Mouse (Mus musculus) kidney, postnatal 25 days (tissue): Measurements from ENCODE around the gene Larp1b.
"Not testable (repeated sequence)": the region's sequence is repeated elsewhere in the genome, so short reads cannot be mapped to it uniquely, and the experiment has no call there.

Experiments
- DNase-seq, 2 experiments: peaks; one replicate each; pipeline ENCODE4 v3.0.0; 2021; ENCODE audit warnings: mixed read lengths in 2 of 2

Gene Larp1b

DNA sequence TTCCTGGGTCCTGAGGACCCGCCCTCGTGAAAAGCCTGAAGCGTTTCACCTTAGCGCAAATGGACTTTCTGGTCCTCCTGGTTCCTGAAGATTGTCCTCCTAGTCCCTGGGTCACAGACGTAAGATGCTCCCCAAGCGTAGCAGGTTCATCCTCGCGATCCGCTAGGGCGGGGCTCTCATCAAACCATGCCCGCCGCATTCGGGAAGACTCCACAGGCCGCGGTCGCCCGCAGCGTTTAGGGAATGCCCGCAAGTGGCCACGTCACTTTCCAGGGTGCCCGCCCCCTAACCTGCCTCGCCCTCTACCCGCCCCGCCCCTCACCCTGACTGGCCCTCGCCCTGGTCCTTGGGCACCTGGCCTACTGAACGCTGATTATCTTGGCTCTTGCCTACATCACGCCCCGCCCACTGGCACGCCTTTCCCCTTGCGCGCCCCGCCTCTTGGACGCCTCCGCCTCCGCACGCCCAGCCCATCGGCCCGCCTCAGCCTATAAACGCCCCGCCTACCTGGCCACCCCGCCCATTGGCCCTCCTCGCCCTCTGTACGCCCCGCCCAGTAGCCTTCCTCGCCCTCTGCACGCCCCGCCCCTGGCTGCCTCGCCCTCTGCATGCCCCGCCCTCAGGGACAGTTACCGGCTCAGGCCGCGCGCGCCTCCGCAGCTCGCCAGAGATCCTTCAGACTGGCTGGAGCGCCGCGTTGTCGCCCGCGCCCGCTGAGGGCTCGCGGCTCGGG, at the start of gene Larp1b:
Gene Larp1b (plus strand): TSS at position 659 of the 733 bp plus-strand sequence.
- DNase-seq = peak; percentile 100

GRCm38 (mm10) chr3:40902443-40902842, 47.2 kb upstream of the Larp1b start, which contains the start of gene 1700034I23Rik:
Gene 1700034I23Rik, minus strand, starts transcription at chr3:40902543.
- DNase-seq = not testable (repeated sequence)

GRCm38 (mm10) chr3:40938189-40938588, 11.4 kb upstream of the Larp1b start:
- no peak for DNase-seq

DNA sequence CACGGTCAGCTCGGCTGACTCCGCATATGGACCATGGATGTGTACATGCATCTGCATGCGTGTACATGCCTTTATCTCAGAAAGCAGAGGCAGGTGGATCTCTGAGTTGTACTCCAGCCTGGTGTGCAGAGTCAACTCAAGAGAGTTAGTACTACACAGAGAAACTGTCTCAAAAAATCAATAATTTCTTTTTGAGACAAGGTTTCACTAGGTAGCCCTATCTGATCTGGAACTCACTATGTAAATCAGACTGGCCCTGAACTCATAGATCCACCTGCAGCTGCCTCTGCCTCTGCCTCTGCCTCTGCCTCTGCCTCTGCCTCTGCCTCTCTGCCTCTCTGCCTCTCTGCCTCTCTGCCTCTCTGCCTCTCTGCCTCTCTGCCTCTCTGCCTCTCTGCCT, 11.0 kb upstream of the Larp1b start:
- no peak for DNase-seq

DNA sequence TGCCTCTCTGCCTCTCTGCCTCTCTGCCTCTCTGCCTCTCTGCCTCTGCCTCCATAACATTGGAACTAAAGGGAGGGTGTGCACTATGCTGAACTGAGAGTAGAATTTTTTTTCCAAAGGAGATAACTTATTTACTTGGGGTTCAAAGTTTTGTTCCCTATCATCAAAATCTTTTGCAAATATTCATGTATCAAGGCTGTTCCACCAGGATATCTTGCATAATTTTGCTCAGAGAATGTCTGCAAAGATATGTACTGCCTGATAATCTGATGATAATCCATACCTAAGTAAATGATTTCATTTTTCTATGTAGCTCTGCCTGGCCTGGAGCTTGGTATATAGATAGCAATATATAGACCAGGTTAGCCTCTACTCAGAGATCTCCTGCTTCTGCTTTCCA, 10.6 kb upstream of the Larp1b start:
- DNase-seq = no peak

DNA sequence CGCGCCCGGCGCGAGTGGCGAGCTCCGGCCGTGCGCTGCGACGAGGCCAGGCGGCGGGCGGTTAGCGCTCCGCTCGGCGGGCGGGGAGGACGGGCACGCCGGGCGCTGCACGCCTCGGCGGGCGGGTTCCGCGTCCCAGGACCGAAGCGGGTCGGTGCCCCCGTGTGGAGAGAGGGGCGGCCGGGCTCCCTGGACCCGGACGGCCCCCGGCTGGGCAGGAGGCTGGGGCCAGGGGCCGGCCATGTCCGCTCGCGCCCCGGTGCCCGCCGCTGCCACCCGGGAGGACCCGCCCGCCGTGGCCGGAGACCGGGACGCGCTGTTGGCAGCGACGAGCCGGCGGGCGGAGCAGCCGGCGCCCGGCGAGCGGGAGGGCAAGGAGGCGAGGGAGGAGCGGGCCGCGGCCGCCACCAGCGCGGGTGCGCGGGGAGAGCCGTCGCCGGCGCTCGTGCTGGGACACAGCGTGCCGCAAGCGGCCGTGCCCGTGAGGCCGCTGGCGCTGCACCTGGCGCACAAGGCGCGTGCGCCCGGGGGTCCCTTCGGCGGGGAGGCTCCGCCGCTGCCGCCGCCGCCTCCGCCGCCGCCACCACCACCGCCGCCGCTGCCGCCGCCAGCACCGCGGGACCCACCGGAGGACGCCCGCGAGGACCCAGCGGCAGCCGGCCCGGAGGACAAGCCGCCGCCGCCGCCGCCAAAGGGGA, 424 bp downstream of the Larp1b start:
- peak; percentile 32 to 73 for DNase-seq

- DNase-seq = peak; percentile 72 to 90
Measured at GRCm38 (mm10) chr3:40950601-40951201, 1.1 kb downstream of the Larp1b start.

DNA sequence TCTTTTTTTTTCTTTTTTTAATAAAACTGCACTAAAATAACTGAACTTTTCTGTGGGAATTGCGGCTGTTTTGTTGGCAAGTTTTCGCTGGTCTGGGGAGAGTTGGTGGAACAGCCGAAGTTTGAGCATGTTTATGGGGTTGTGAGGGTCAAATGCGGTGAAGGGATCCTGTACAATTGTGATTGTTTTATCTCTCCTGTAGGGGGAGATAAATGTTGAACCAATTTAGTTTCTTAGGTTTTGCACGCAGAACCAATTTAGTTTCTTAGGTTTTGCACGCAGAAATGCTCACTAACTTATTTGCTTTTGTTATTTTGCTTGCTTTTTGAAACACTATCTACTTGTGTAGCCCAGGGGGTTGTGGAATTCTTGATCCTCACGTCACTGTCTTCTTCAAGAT, 1.7 kb downstream of the Larp1b start:
- peak in 1 of 2 experiments; percentile 7 for DNase-seq

GRCm38 (mm10) chr3:40952606-40953005, 3.0 kb downstream of the Larp1b start:
- DNase-seq = peak; percentile 24 to 46

DNA sequence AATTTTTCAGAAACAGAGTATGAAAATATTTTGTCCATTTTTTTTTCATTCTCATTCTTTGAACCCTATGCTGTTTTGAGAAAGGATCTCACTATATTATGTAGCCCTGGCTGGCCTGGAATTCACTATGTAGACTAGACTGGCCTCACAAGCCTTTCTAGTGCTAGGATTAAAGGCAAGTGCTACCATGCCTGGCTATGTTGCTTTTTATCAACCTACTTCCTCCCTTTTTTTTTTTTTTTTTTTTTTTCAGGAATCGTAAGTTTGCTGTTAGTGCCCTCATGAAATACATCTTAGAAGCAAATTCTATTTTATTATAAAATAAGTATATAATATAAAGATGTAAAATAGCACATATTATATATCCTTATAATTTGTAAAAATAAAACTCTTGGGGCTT, 5.2 kb downstream of the Larp1b start:
- DNase-seq = no peak

- DNase-seq = no peak
Measured at GRCm38 (mm10) chr3:40958831-40959230, 9.2 kb downstream of the Larp1b start.

GRCm38 (mm10) chr3:40980758-40981157, 31.1 kb downstream of the Larp1b start:
- no peak for DNase-seq

- no peak for DNase-seq
Measured at GRCm38 (mm10) chr3:40987539-40987938, 37.9 kb downstream of the Larp1b start.

DNA sequence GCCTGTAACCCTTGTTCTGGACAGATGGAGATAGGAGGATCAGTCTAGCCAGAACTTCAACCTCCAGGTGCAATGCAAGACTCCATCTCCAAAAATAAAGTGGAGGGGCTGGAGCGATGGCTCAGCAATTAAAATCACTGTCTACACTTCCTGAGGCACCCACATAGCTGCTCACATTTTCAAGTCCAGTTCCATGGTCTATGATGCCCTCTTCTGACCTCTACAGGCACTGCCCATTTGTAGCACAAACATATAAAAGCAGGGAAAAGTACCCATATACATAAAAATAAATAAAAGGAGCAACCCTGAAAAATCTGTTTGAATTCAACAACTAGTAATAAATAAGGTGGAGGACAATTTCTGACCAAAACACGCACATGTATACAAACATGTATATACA, 39.1 kb downstream of the Larp1b start:
- no peak for DNase-seq

DNA sequence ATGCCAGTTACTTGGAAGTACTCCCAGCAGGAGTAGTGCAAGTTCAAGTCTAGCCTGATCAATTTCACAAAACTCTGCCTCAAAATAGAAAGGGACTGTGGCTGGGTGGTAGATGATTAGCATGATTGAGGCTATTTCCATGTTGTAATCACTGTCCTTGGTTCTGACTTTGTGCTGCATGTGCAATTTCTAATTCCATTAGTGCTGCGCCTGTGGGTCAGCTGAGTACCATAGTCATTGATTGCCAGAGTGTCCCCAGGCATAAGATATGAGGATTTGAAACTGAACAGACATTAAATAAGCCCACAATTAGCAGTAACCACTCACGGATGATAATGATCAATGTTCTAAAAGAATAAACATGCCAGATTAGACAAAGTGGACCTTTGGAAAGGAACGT, 41.9 kb downstream of the Larp1b start:
- DNase-seq = no peak

- no peak for DNase-seq
Measured at GRCm38 (mm10) chr3:40995161-40995560, 45.5 kb downstream of the Larp1b start.

- no peak for DNase-seq
Measured at GRCm38 (mm10) chr3:41009315-41009714, 59.7 kb downstream of the Larp1b start.

DNA sequence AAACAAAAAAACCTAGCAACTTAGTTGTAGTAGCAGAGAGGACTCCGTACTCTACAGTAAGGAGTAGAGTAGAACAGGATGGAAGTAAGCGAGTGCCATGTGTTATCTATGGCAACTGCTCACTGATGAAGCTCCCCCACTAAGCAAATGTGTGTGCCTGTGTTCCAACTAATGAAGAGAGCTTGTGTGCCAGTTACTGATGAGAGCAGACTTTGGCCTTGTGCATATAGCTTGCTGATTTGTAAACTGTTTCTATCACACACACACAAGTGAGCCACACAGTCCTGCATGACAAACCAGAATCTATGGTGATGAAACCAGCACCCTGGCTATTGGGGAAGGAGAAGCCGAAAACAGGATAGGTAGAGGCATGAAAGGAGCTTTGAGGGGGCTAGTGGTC, 60.4 kb downstream of the Larp1b start:
- no peak for DNase-seq

DNA sequence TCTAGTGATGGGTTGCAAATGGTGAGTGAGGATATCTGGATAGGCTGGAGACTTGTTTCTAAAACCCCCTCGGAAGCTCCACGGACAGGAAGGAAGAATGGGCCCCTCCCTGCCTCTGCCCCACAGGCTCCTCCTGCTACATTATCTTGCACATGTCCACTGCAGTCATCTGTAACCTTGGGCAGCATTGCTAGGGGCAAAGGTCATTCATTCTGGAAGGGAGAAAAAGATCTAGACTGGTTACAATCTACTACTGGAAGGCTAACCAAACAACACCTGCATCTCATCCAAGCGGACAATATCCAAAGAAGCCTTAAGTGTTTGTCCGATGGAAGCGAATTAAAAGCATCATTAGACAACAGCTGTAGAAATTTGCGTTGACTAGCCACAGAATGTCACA, 61.1 kb downstream of the Larp1b start:
- DNase-seq = no peak

DNA sequence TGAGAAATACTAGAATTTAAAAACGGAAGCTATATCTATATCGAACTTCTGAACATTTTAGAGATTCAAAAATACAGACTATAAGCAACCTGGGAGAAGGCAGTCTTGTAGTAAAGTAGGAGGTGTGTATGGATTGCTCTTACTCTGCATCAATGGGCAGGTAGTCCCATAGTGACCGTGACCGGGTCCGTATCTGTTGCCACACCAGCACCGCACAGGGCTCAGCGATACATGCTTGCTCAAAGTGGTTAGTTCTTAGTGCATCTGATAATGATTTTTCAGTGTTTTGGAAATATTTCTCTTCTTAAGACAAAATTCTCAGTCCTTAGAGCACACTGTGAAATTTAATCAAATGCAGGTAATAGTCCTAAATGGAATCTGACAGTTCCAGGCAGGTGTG, 62.8 kb downstream of the Larp1b start:
- no peak for DNase-seq

DNA sequence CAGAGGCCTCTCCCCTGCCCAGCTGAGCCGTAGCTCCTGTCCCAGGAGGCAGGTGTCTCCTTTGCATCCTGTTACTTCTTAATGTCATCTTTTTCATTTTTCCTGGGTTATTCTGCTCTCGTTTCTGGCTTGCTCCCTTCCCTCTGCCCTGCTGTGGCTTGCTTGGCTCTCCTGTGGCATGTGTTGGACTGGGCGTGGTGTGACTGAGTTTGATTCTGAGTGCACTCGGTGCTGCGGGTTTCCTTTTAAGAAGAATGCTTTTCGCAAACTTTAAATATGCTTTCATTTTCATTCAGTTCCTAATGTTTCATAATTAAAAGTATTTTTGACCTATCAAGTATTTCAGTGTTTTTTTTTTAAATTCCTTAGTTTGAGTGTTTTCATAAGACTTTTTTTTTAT, 65.3 kb downstream of the Larp1b start:
- DNase-seq = no peak

- no peak for DNase-seq
Measured at GRCm38 (mm10) chr3:41018022-41018608, 68.5 kb downstream of the Larp1b start.

DNA sequence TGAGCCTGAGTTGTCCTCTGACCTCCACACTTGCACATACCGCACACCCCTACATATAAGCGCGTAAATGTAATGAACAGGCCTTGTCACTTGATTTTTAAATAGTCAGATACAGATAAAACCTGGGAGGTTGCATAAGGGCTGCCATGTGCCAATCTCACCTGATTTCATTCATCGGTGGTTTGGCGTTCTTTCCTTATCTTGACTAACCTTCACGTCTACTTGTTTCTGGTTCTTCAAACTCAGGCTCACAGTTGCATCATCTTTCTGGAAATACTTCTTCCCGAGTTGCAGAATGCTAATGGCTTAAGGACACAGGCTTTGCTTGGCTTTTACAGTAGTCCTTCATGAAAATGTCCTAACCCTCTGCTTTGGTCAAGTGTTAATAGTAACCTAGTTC, 71.1 kb downstream of the Larp1b start:
- DNase-seq = no peak

DNA sequence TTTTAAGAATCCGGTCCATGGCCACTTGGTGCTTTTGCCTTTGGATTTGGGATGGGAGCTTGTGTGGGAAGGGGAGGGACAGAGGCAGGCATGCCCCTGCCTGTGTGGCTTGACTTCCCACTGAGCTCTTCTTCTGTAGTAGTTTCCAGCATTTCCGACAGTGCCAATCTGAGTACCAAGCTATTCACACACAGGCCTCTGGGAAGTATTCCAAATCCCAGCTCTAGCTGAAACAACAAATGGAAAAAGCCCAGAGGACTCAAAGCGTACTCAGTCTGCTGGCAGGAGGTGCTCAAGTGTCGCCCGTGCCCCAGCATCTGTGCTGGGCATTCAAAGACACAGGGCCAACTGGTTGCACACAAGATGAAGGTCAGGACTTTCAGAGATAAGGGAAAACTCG, 72.4 kb downstream of the Larp1b start:
- DNase-seq = peak; percentile 14 to 53
